Mouse (Mus musculus) forebrain, embryonic 12.5 days (tissue): ENCODE measurements at regions not wholly inside any gene's neighbourhood (a gene's known extent, or its start where the extent isn't known, plus 50 kb on each side); places are given as distances from the start of the nearest gene placed in this dataset.

Source experiments
- ATAC-seq: fragments of 200-750 bp; cut with Nextera tagmentation; 2 replicates; pipeline ENCODE4 v1.8.0; 2017; ENCODE audit warnings: moderate TSS enrichment; ENCODE audit not compliant: low FRiP score
- H3K27ac ChIP-seq: fragments of 300-500 bp; sonication (generic); 2 replicates; pipeline ENCODE4 v1.5.1; 2016; ENCODE audit warnings: mild to moderate bottlenecking
- H3K27me3 ChIP-seq: fragments of 300-500 bp; sonication (generic); 2 replicates; pipeline ENCODE4 v1.6.1; 2016; ENCODE audit warnings: mild to moderate bottlenecking
- H3K36me3 ChIP-seq: fragments of 300-500 bp; sonication (generic); replicated peaks from 2 replicates; pipeline ENCODE4 v1.6.1; 2016; ENCODE audit warnings: mild to moderate bottlenecking
- H3K4me1 ChIP-seq: fragments of 300-500 bp; sonication (generic); 2 replicates; pipeline ENCODE4 v1.6.1; 2016
- H3K4me2 ChIP-seq: fragments of 300-500 bp; sonication (generic); 2 replicates; pipeline ENCODE4 v1.6.1; 2016; ENCODE audit warnings: mild to moderate bottlenecking, moderate library complexity
- H3K4me3 ChIP-seq: fragments of 300-500 bp; sonication (generic); replicated peaks from 2 replicates; pipeline ENCODE4 v1.5.1; 2016; ENCODE audit warnings: mild to moderate bottlenecking
- H3K9ac ChIP-seq: fragments of 300-500 bp; sonication (generic); 2 replicates; pipeline ENCODE4 v1.6.1; 2016; ENCODE audit warnings: mild to moderate bottlenecking
- H3K9me3 ChIP-seq: fragments of 300-500 bp; sonication (generic); 2 replicates; pipeline ENCODE4 v1.6.1; 2016
- WGBS: fragments of 180-500 bp; shearing (Covaris S2); methylation state at CpG from one replicate; pipeline ENCODE4 v1.1.7; 2016; 5-methylcytosine and 5-hydroxymethylcytosine counted together

DNA sequence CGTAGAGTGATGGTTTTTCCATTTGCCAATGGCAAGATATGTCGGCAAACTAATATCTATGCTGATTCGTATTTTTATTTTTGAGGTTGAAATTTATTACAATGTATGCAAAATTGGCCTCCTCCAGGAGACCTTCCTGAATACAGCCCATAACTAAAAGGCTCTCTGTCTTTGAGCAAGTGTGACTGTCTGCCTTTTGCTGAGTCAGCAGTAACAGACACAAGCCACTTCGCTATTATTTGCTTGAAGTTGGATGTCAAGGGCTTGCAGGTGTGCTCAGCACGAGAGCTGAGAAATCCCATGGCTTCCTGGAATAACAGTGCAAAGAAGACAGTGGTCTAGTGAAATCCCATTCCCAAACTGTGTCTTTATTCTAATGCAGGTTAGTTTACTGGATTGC is 56.9 kb downstream of the Dmrt2 start:
- Histone ChIP-seq H3K27me3 (no peaks in the 10 kb centered on the region), H3K4me2 (no peak overlapping the region), H3K36me3 (no peaks in the 10 kb centered on the region), H3K9ac (no peak overlapping the region), H3K4me1 (no peaks in the 10 kb centered on the region), H3K9me3 (no peaks in the 10 kb centered on the region), H3K4me3 (no peak overlapping the region), H3K27ac (no peak overlapping the region)
- no peak for ATAC-seq
- 88% methylated on average over 5 of the region's 5 CpGs for WGBS

DNA sequence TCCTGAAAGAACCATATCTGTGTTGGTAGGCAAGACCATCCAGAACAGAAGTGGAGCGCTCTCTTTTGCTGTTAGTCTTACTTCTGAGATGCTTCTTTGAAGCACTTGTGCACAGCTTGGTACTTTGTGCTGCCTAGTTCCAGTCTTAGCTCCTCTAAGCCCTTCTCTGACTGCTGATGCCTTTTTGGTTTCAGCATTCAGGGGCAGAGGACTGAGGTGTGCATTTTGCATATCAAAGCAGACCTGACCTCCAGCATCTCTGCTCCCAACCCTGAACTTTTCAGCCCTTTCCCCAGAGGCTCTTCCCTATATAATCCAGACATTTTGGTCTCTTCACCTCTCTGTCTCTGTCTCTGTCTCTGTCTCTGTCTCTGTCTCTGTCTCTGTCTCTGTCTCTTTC is 57.4 kb downstream of the Dmrt2 start:
- ATAC-seq = no peak
- no peaks in the 10 kb centered on the region for H3K36me3 ChIP-seq
- no peak overlapping the region for H3K27ac ChIP-seq
- no peak overlapping the region for H3K9ac ChIP-seq
- no peaks in the 10 kb centered on the region for H3K9me3 ChIP-seq
- no peaks in the 10 kb centered on the region for H3K4me1 ChIP-seq
- no peak overlapping the region for H3K4me2 ChIP-seq
- no peaks in the 10 kb centered on the region for H3K27me3 ChIP-seq
- 97% methylated on average over 1 of the region's 1 CpGs for WGBS
- no peak overlapping the region for H3K4me3 ChIP-seq

DNA sequence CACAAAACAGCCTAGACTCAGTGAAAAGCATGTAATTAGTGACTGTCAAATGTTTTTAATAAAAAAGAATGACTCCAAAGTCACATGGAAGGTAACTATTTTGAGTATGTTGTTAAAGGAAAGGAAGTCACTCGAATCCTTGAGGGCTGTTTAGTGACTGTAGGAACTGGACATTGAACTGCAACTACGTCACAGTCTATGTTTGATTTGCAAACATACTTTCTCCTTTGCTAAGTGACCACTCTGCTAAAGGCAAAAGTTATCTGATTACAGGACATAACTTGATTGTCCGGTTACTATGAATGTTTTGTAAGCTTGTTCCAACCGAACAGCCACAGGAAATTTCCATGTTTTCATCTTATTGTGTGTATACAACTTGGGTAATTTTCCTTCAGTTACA is 106.2 kb downstream of the Dmrt2 start:
- no peak overlapping the region for H3K9ac ChIP-seq
- no peak for ATAC-seq
- H3K36me3 ChIP-seq = no peaks in the 10 kb centered on the region
- no peak overlapping the region for H3K27ac ChIP-seq
- H3K4me2 ChIP-seq = no peak overlapping the region
- no peak overlapping the region for H3K4me3 ChIP-seq
- no peaks in the 10 kb centered on the region for H3K27me3 ChIP-seq
- no peaks in the 10 kb centered on the region for H3K9me3 ChIP-seq
- WGBS = 91% methylated on average over 4 of the region's 4 CpGs
- H3K4me1 ChIP-seq = no peaks in the 10 kb centered on the region

DNA sequence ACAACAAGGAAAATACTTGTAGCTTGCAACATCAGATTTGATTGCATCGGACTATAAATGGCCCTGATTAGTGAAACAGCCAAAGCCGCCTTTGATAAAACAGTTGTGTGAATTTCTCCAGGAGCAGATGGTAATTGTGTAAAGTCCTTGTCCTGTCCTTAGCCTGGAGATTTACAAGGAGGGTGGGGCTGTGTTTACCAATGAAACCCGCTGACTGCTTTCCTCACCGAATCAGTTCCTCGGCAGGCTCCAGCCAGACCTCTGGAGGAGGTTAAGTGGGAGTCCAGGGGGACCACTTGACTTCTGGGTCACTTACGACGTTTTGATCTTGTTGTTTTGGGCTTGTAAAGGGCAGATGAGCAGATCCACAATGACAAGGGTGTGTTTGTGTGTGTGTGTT is 107.1 kb downstream of the Dmrt2 start:
- H3K9ac ChIP-seq = no peak overlapping the region
- H3K4me1 ChIP-seq = no peaks in the 10 kb centered on the region
- no peak overlapping the region for H3K4me2 ChIP-seq
- WGBS = 74% methylated on average over 7 of the region's 7 CpGs
- no peaks in the 10 kb centered on the region for H3K36me3 ChIP-seq
- no peak overlapping the region for H3K4me3 ChIP-seq
- H3K9me3 ChIP-seq = no peaks in the 10 kb centered on the region
- H3K27ac ChIP-seq = no peak overlapping the region
- no peaks in the 10 kb centered on the region for H3K27me3 ChIP-seq
- ATAC-seq = no peak

DNA sequence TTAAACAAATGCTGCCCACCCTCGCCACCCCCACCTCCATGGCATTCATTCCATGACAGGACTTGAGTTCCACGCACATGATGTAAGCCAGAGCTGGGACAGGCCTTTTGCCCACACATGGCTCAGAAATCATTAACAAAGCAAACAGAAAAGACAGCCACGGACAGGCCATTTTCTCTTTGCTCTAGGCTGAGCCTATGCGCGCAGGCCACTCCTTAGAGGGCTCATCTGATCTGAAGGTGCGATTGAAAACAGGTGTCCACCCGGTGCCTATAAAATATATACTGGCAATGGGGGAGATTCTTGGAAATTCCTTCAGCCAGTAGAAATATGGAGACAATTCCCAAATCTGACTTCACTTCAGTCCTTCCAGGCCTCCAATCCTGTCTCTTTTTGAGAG is 109.1 kb downstream of the Dmrt2 start:
- Histone ChIP-seq H3K27ac (no peak overlapping the region), H3K36me3 (no peaks in the 10 kb centered on the region), H3K9ac (no peak overlapping the region), H3K9me3 (no peaks in the 10 kb centered on the region), H3K4me3 (no peak overlapping the region), H3K4me1 (no peaks in the 10 kb centered on the region), H3K27me3 (no peaks in the 10 kb centered on the region), H3K4me2 (no peak overlapping the region)
- ATAC-seq = no peak
- WGBS = 89% methylated on average over 7 of the region's 7 CpGs

DNA sequence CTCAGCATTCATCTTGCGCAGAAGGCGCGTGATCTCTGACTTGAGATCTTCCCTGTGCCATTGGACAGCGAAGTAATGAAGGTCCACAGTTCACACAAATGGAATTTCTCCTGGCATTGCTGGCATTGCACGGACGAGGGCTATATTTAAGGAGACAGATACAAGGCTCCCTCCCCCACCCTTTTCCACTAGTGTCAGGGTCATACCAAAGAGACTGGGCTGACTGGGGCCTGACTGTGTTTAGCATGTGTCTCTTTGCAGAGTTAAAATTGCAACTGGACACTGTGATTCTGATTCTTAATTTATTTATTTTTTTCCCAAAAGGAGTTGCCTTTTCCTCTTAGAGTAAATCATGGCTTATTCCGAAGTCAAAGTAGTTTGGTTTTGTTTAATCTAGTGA is 130.5 kb downstream of the Dmrt2 start:
- Histone ChIP-seq H3K27ac (no peak overlapping the region), H3K4me1 (no peaks in the 10 kb centered on the region), H3K36me3 (no peaks in the 10 kb centered on the region), H3K9me3 (no peaks in the 10 kb centered on the region), H3K4me2 (no peak overlapping the region), H3K9ac (no peak overlapping the region), H3K27me3 (no peaks in the 10 kb centered on the region), H3K4me3 (no peak overlapping the region)
- ATAC-seq = no peak
- 86% methylated on average over 7 of the region's 7 CpGs for WGBS

DNA sequence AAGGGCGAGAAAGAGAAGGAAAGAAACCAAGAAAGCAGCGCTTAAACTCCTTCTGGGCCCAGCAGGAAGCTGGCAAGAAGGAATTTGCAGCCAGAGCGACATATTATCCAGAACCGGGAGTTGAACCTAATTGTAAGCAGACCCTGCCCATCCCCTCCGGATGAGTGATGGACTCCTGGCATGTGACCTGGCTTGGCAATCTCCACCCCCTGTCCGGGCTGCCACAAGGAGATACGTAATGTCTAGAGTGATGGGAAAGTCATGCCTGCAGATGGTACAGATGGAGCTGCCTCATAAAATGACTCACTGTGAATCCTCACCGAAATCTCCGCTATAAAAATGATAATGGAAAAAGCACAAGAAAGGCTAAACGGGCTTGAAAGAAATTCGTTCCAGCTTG is 133.1 kb downstream of the Dmrt2 start:
- ATAC-seq = no peak
- no peak overlapping the region for H3K4me2 ChIP-seq
- 74% methylated on average over 11 of the region's 11 CpGs for WGBS

DNA sequence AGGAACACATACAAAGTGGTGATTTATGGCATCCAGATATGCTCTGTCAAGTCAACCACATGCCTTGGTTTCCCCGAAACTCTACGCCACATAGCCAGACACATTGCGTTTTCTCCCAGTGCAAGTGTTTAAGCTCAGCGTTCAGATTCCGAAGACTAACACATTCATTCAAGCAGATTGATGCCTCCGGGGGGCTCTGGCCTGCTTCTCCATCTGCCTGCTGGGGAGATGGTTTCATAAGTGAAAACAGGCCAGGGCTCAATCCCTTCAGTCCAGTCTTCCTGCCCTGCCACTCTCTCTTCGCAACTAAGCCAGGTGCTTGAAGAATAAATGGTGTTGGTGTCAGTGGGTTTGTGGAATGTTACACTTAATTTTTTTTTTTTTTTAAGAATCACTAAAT is 141.4 kb downstream of the Dmrt2 start:
- no peak for ATAC-seq
- 90% methylated on average over 7 of the region's 7 CpGs for WGBS
- Histone ChIP-seq H3K27ac (no peak overlapping the region), H3K36me3 (no peaks in the 10 kb centered on the region), H3K4me2 (no peak overlapping the region), H3K9me3 (no peaks in the 10 kb centered on the region), H3K4me3 (no peak overlapping the region), H3K4me1 (no peaks in the 10 kb centered on the region), H3K9ac (no peak overlapping the region), H3K27me3 (no peaks in the 10 kb centered on the region)

More for the DNA sequence above, 133.1 kb downstream of the Dmrt2 start:
- H3K4me1 ChIP-seq = no peaks in the 10 kb centered on the region
- no peak overlapping the region for H3K9ac ChIP-seq
- no peaks in the 10 kb centered on the region for H3K36me3 ChIP-seq
- H3K9me3 ChIP-seq = no peaks in the 10 kb centered on the region
- no peaks in the 10 kb centered on the region for H3K27me3 ChIP-seq
- H3K27ac ChIP-seq = no peak overlapping the region
- H3K4me3 ChIP-seq = no peak overlapping the region

DNA sequence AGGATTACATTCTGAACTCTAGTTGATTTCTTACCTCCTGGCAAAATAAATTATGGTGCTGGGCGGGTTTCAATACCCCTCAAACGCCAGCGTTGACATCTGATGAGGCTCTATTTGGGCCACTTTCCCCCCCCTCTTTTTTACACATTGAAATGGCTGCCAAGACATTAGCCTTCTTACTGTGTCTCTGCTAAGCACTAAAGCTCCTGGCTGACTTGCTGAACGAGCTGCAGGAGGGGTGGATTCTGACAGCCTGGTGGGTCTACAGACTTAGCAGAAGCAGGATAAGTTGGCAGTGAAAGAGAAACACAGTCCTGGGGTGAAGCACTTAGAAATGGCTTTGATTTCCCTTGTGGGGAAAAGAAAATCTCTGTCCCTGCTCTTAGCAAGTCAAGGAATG is 172.9 kb downstream of the Dmrt2 start:
- H3K36me3 ChIP-seq = no peaks in the 10 kb centered on the region
- H3K9ac ChIP-seq = no peak overlapping the region
- no peak overlapping the region for H3K27ac ChIP-seq
- no peak overlapping the region for H3K4me3 ChIP-seq
- no peaks in the 10 kb centered on the region for H3K4me1 ChIP-seq
- H3K4me2 ChIP-seq = no peak overlapping the region
- H3K27me3 ChIP-seq = no peaks in the 10 kb centered on the region
- 69% methylated on average over 4 of the region's 4 CpGs for WGBS
- no peaks in the 10 kb centered on the region for H3K9me3 ChIP-seq
- ATAC-seq = no peak

DNA sequence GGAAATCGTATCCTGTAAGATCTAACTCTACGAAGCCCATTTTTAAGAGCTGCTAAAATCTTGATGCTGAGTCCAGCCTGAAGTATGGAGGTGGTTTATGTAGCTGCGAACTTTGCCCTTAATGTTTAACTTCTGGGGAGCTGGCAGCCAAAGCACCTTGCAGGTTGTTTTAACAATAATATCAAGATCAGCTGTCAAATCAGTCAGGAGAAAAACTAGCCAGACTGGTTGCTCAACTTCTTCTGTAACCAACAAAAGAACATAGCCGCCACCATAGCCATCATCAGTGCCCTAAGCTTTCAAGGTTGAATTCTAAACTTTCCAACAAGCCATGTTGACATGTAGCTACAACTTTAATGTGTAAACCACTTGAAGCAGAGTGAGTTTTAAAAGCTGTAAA is 184.1 kb downstream of the Dmrt2 start:
- Histone ChIP-seq H3K4me3 (no peak overlapping the region), H3K27ac (no peak overlapping the region), H3K4me1 (no peaks in the 10 kb centered on the region), H3K36me3 (no peaks in the 10 kb centered on the region), H3K9ac (no peak overlapping the region), H3K4me2 (no peak overlapping the region), H3K9me3 (no peaks in the 10 kb centered on the region), H3K27me3 (no peaks in the 10 kb centered on the region)
- ATAC-seq = no peak
- 78% methylated on average over 4 of the region's 4 CpGs for WGBS

DNA sequence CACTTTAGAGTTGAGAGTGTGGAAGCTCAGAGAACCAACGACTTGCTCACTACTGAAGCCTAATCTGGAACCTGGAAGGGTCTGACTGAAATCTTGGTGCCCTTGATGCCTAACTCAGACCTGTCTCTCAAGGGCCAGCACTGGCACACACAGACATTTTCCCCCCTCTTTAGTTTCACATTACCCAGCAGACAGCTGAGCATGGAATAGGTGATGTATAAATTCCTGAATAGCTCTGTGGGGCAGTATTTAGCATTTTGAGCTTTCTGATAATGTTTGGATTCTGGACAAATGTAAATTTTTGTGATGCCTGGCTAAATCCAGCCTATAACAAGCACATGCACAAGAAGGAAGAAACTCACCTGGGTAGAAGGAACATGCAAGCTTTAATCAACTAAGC is 191.1 kb downstream of the Dmrt2 start:
- H3K27ac ChIP-seq = no peak overlapping the region
- H3K9me3 ChIP-seq = no peaks in the 10 kb centered on the region
- no peak for ATAC-seq
- 58% methylated on average over 1 of the region's 1 CpGs for WGBS
- H3K9ac ChIP-seq = no peak overlapping the region
- no peak overlapping the region for H3K4me3 ChIP-seq
- H3K4me2 ChIP-seq = no peak overlapping the region
- H3K27me3 ChIP-seq = no peaks in the 10 kb centered on the region
- no peaks in the 10 kb centered on the region for H3K36me3 ChIP-seq
- H3K4me1 ChIP-seq = no peaks in the 10 kb centered on the region

DNA sequence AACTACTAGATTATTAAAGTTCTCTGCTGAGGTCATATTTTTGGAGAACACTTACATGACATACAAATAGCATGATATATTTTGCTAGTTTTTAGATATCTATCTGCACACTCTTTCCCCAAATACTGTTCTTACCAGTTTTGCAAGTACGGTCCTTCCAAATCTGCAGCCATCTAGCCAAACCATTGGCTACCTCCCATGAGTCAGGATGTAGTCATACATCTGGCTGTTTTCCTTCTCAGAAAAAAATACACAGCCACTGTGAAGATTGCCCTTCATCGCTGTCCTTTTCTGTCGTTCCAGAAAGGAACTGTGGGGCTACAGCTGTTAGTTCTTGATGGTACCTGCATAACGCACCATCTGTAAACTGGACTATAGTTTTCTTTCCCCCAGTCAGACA is 234.5 kb downstream of the Dmrt2 start:
- 97% methylated on average over 4 of the region's 4 CpGs for WGBS
- Histone ChIP-seq H3K27ac (no peak overlapping the region), H3K4me2 (no peak overlapping the region), H3K9ac (no peak overlapping the region), H3K36me3 (no peaks in the 10 kb centered on the region), H3K4me1 (no peaks in the 10 kb centered on the region), H3K27me3 (no peaks in the 10 kb centered on the region), H3K4me3 (no peak overlapping the region), H3K9me3 (no peaks in the 10 kb centered on the region)
- ATAC-seq = no peak

DNA sequence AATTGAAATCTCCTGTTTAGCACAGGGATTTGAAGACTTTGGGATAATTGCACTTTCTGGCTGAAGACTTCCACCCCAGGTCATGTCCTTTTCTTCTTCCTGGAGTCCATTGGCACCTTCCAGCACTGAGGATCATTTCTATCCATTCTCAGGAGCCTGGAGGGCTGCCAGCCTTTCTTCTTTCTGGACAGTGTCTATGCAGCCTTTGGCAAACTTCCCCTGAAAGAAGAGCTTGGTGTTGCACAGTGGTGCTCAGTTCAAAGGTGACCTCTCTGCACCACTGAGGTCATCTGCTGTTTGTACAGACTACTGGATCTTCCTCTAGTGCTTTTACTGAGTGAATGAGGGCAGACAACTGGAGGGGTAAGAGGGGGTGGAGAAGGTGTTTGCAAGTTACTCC is 249.8 kb downstream of the Dmrt2 start:
- ATAC-seq = no peak
- no peak overlapping the region for H3K27ac ChIP-seq
- no peak overlapping the region for H3K4me3 ChIP-seq
- no peaks in the 10 kb centered on the region for H3K27me3 ChIP-seq
- no peaks in the 10 kb centered on the region for H3K9me3 ChIP-seq
- H3K36me3 ChIP-seq = no peaks in the 10 kb centered on the region
- H3K4me1 ChIP-seq = no peaks in the 10 kb centered on the region; the same call in 1 of the 2 replicates
- H3K9ac ChIP-seq = no peak overlapping the region
- no peak overlapping the region for H3K4me2 ChIP-seq

DNA sequence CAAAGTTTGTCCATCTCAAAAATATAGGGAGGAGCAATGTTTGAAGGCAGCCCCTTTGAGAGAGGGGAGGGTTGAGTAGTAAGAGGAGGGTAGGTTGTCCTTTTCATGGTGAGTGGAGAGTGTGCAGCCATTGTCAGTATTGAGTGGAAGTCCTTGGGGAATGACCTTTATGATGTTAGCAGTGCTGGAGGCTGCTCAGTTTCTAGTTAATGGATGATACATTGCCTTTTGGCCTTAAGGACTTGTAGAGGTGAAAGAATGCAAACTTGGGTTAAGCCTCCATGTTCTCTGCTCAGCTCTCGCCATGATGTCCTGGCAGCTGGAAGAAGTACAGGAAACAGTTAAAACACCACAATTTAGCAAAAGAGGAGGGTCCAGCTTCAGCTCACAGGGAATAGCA is 250.6 kb downstream of the Dmrt2 start:
- Histone ChIP-seq H3K27ac (no peak overlapping the region), H3K4me1 (no peaks in the 10 kb centered on the region; the same call in 1 of the 2 replicates), H3K27me3 (no peaks in the 10 kb centered on the region), H3K9me3 (no peaks in the 10 kb centered on the region), H3K36me3 (no peaks in the 10 kb centered on the region), H3K4me2 (no peak overlapping the region), H3K4me3 (no peak overlapping the region), H3K9ac (no peak overlapping the region)
- ATAC-seq = no peak
- WGBS = 88% methylated on average over 1 of the region's 1 CpGs
